Mouse (Mus musculus) midbrain, postnatal 0 days (tissue): Measurements from ENCODE around the gene Abcd3. TPM values are rescaled to one million over a fixed set of nuclear protein-coding genes. Genes with fewer than 3 reads are reported as not detected.

ENCODE experiments used
- ATAC-seq: fragments of 200-750 bp; cut with Nextera tagmentation; 2 replicates; pipeline ENCODE4 v1.8.0; 2017; ENCODE audit warnings: moderate number of reproducible peaks, mild to moderate bottlenecking, moderate TSS enrichment, moderate library complexity; ENCODE audit not compliant: low FRiP score
- DNase-seq: peaks from one replicate; pipeline ENCODE4 v3.0.0-alpha.2; 2015; ENCODE audit warnings: low spot score
- H3K27ac ChIP-seq: fragments of 300-500 bp; sonication (generic); 2 replicates; pipeline ENCODE4 v1.5.1; 2014; ENCODE audit warnings: low read depth, mild to moderate bottlenecking, low read length, mixed read lengths
- H3K27me3 ChIP-seq: fragments of 300-500 bp; sonication (generic); 2 replicates; pipeline ENCODE4 v1.6.1; 2014; ENCODE audit warnings: low read length, control low read depth, mixed read lengths; ENCODE audit not compliant: insufficient read depth
- H3K36me3 ChIP-seq: fragments of 300-500 bp; sonication (generic); 2 replicates; pipeline ENCODE4 v1.6.1; 2014; ENCODE audit warnings: low read length, control low read depth, mixed read lengths; ENCODE audit not compliant: insufficient read depth
- H3K4me1 ChIP-seq: fragments of 300-500 bp; sonication (generic); 2 replicates; pipeline ENCODE4 v1.6.1; 2014; ENCODE audit warnings: mild to moderate bottlenecking, control low read depth, antibody characterized with exemption, low read length, mixed read lengths; ENCODE audit not compliant: insufficient read depth
- H3K4me2 ChIP-seq: fragments of 300-500 bp; sonication (generic); 2 replicates; pipeline ENCODE4 v1.6.1; 2014; ENCODE audit warnings: low read depth, mild to moderate bottlenecking, low read length, mixed read lengths; ENCODE audit not compliant: poor library complexity, severe bottlenecking
- H3K4me3 ChIP-seq: fragments of 300-500 bp; sonication (generic); 2 replicates; pipeline ENCODE4 v1.5.1; 2014; ENCODE audit warnings: low read depth, mild to moderate bottlenecking, low read length, moderate library complexity
- H3K9ac ChIP-seq: fragments of 300-500 bp; sonication (generic); replicated peaks from 2 replicates; pipeline ENCODE4 v1.6.1; 2014; ENCODE audit warnings: mild to moderate bottlenecking, low read length, moderate library complexity, mixed read lengths; ENCODE audit not compliant: poor library complexity, severe bottlenecking
- H3K9me3 ChIP-seq: fragments of 300-500 bp; sonication (generic); 2 replicates; pipeline ENCODE4 v1.6.1; 2016; ENCODE audit warnings: low read length, control low read depth
- CTCF ChIP-seq: IDR thresholded peaks from 2 replicates; pipeline ENCODE4 v1.5.1; 2016; ENCODE audit warnings: antibody characterized with exemption, mild to moderate bottlenecking
- WGBS: fragments of 180-500 bp; shearing (Covaris S2); extraction: QIAGEN DNeasy Blood & Tissue Kit; methylation state at CpG from one replicate; pipeline ENCODE4 v1.1.7; 2014; 5-methylcytosine and 5-hydroxymethylcytosine counted together
- polyA plus RNA-seq: library from polyadenylated mRNA; unstranded; fragments of >200 nt; fragmentation: Nextera tagmentation; extraction: Ambion mirVana; gene quantifications from 2 replicates; pipeline ENCODE4 v1.2.1, GENCODE M21; 2015
- total RNA-seq: library from RNA; depleted of rRNA; stranded (reverse); fragments of >200 nt; gene quantifications from 2 replicates; pipeline ENCODE4 v1.2.3, GENCODE M21; 2014

Gene Abcd3
- total and polyA plus RNA-seq, 2 experiments from 2014 or later: 51.1 to 77.5 TPM

DNA sequence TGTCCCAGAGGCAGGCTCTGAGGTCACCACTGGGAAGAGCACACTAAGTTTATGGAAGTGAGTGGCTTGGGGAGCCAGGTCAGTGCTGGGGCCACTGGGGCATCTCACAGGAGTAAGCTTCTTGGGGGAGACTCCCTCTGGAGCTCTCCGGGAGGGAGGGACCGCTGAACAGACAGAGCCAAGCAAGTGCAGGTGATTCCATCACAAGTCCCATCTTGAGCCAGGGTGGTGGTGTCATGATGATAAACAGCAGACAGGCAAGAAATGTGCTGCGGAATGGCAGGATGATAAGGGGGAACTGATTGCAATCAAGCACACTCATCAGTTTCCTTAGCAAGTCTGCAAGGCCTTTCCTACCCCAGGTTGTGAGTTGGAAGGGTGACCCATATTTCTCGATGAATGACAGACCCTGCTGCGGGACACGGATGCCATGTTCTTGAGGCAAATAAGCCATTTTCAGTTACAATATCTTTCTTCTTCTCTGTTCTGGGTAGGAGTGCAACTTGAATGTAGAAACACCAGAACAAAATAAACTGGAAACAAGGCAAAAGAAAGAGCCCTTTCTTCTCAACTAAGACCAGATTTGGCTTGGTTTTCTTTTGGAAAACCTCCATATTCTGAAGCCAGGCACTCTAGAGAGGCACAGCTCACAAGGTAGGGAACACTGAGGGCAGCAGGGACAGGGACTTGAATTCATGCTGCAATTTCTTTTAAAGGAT lies 99.2 kb downstream of the Abcd3 start:
- H3K4me1 ChIP-seq: peaks cover 3% of the 10 kb centered on the region; the same call in 1 of the 2 replicates
- no peak for TF ChIP-seq CTCF
- WGBS: 81% methylated on average over 6 of the region's 6 CpGs
- peak; percentile 65 for DNase-seq
- 0 out of 2 replicates have a peak, but pooled peaks have one; percentile 38 for ATAC-seq
- no peaks in the 10 kb centered on the region for H3K27me3 ChIP-seq
- no peak overlapping the region for H3K9ac ChIP-seq
- no peak overlapping the region for H3K4me2 ChIP-seq
- no peaks in the 10 kb centered on the region for H3K9me3 ChIP-seq
- 0 out of 2 replicates have a peak overlapping the region, but pooled peaks have one; percentile 43 for H3K27ac ChIP-seq
- no peaks in the 10 kb centered on the region for H3K36me3 ChIP-seq
- H3K4me3 ChIP-seq: no peak overlapping the region

DNA sequence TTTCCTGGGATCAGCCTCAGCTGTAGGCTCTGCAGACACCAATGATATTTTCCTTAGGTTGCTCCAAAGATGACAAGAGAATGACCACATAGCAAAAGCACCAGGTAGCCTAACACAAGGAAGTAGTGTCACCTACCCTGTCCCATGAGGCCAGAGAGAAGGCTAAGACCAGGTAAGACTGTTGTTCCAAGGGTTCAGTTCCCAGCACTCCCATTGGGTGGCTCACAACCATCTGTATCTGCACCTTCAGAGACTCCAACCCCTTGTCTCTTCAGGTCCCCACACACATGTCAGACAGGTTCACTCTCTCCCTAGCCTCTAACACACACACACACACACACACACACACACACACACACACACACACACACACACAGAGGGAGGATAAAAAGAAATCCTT lies 99.8 kb downstream of the Abcd3 start:
- H3K9me3 ChIP-seq: no peaks in the 10 kb centered on the region
- no peaks in the 10 kb centered on the region for H3K36me3 ChIP-seq
- H3K4me2 ChIP-seq: no peak overlapping the region
- TF ChIP-seq CTCF: no peak
- no peak overlapping the region for H3K9ac ChIP-seq
- no peaks in the 10 kb centered on the region for H3K27me3 ChIP-seq
- DNase-seq (no peak), ATAC-seq (no peak)
- no peak overlapping the region for H3K4me3 ChIP-seq
- 0 out of 2 replicates have a peak overlapping the region, but pooled peaks have one; percentile 43 for H3K27ac ChIP-seq
- peaks cover 3% of the 10 kb centered on the region; the same call in 1 of the 2 replicates for H3K4me1 ChIP-seq

- H3K9me3 ChIP-seq: no peaks in the 10 kb centered on the region
- H3K4me3 ChIP-seq: no peak overlapping the region
- no peak overlapping the region for H3K9ac ChIP-seq
- TF ChIP-seq CTCF: no peak
- H3K27me3 ChIP-seq: no peaks in the 10 kb centered on the region
- 93% methylated on average over 2 of the region's 2 CpGs for WGBS
- no peaks in the 10 kb centered on the region for H3K36me3 ChIP-seq
- peaks cover 3% of the 10 kb centered on the region; the same call in 1 of the 2 replicates for H3K4me1 ChIP-seq
- no peak for DNase-seq
- H3K27ac ChIP-seq: no peak overlapping the region
- H3K4me2 ChIP-seq: no peak overlapping the region
- ATAC-seq: no peak
Measured at GRCm38 (mm10) chr3:121714461-121714860, 100.6 kb downstream of the Abcd3 start.

- Histone ChIP-seq H3K9me3 (no peaks in the 10 kb centered on the region), H3K4me1 (peaks cover 3% of the 10 kb centered on the region; the same call in 1 of the 2 replicates), H3K27ac (no peak overlapping the region), H3K27me3 (no peaks in the 10 kb centered on the region), H3K4me3 (no peak overlapping the region), H3K4me2 (no peak overlapping the region), H3K36me3 (no peaks in the 10 kb centered on the region), H3K9ac (no peak overlapping the region)
- ATAC-seq (no peak), DNase-seq (no peak)
- 75% methylated on average over 8 of the region's 8 CpGs for WGBS
- TF ChIP-seq CTCF: no peak
Measured at GRCm38 (mm10) chr3:121713816-121714215, 101.3 kb downstream of the Abcd3 start.

DNA sequence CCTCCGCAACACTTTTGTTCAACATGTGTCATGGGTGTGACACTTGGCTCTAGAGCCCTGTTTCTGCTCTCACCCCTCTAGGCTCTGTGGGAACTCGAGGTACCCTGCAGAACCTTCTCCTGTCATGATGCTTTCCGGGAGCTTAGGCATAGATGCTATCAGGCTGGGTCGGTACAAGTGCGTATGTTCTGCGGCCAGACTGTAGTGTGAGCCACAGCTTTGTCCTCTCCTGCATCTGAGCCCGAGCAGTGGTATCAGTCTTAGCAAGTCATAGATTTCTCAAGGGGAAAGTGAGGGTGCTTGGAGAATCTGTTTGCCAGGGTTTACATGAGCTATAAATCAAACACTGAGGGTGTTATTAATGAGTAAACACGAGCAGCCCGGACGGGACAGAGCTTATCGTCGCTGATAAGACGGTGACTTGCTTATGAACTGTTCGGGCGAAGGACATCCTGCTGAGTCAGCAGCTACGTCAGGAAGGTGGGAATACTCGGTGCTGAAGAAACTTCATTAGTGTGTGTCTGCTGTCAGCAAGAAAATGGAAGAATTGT lies 101.9 kb downstream of the Abcd3 start:
- WGBS: 71% methylated on average over 17 of the region's 17 CpGs
- no peak for ATAC-seq

GRCm38 (mm10) chr3:121712222-121712621 lies 102.9 kb downstream of the Abcd3 start:
- Histone ChIP-seq H3K4me3 (no peak overlapping the region), H3K27me3 (no peaks in the 10 kb centered on the region), H3K4me2 (no peak overlapping the region), H3K9ac (no peak overlapping the region), H3K36me3 (no peaks in the 10 kb centered on the region), H3K4me1 (peaks cover 3% of the 10 kb centered on the region; the same call in 1 of the 2 replicates), H3K27ac (no peak overlapping the region), H3K9me3 (no peaks in the 10 kb centered on the region)
- 64% methylated on average over 4 of the region's 4 CpGs for WGBS
- ATAC-seq: no peak
- TF ChIP-seq CTCF: no peak
- no peak for DNase-seq

More for the DNA sequence above, 101.9 kb downstream of the Abcd3 start:
- TF ChIP-seq CTCF: no peak
- H3K27ac ChIP-seq: no peak overlapping the region
- H3K4me3 ChIP-seq: no peak overlapping the region
- peaks cover 3% of the 10 kb centered on the region; the same call in 1 of the 2 replicates for H3K4me1 ChIP-seq
- H3K27me3 ChIP-seq: no peaks in the 10 kb centered on the region
- H3K4me2 ChIP-seq: no peak overlapping the region
- no peak overlapping the region for H3K9ac ChIP-seq
- no peak for DNase-seq
- no peaks in the 10 kb centered on the region for H3K36me3 ChIP-seq
- H3K9me3 ChIP-seq: no peaks in the 10 kb centered on the region
